Mouse (Mus musculus) heart, postnatal 14 days (tissue): ENCODE measurements around the gene Zfp119b. TPM values are rescaled to one million over a fixed set of nuclear protein-coding genes. Genes with fewer than 3 reads are reported as not detected.

Source experiments
- DNase-seq, 2 experiments: peaks; one replicate each; pipeline ENCODE4 v3.0.0; 2021 to 2022
- intact Hi-C: fragments of 180-260 bp; cut with DNase I; formaldehyde crosslinking; loops from one replicate; pipeline ENCODE4 v1.15.1; 2025
- long read RNA-seq, 2 experiments: library from polyadenylated mRNA; stranded (forward); transcript quantifications; one replicate each; pipeline ENCODE4 v2.0.0; 2021
- total RNA-seq, 2 experiments: library from RNA; stranded (reverse); gene quantifications; 2 replicates each; pipeline ENCODE4 v1.2.3; 2021

Gene Zfp119b
- total RNA-seq = 1 to 10 TPM; 3.3 to 4.1 TPM
- long read RNA-seq, experiment 1, transcript Zfp119b-201 (4 exons, 1,889 nt) = major isoform, 6 of 6 reads
- long read RNA-seq, experiment 1, partial matches to known transcripts = 0 of 6 reads
- long read RNA-seq, experiment 1, other reads (novel, unspliced or antisense) = 0 of 6 reads
- long read RNA-seq, experiment 2, transcript Zfp119b-201 (4 exons, 1,889 nt) = major isoform, 6 of 7 reads
- long read RNA-seq, experiment 2, partial matches to known transcripts = 1 of 7 reads
- long read RNA-seq, experiment 2, other reads (novel, unspliced or antisense) = 0 of 7 reads

- intact Hi-C loops = no loop called here
- no peak for DNase-seq
These were observed at the start of gene Zfp119b for GRCm38 (mm10) chr17:55949400-55949799. Gene Zfp119b, minus strand, starts transcription at chr17:55949500.

GRCm38 (mm10) chr17:55996007-55996406 lies 46.7 kb upstream of the Zfp119b start:
- peak in 1 of 2 experiments; percentile 38 for DNase-seq
- intact Hi-C loops = no loop called here

- intact Hi-C loops = no loop called here
- no peak for DNase-seq
These were observed 41.1 kb upstream of the Zfp119b start for GRCm38 (mm10) chr17:55990278-55990898.

- intact Hi-C loops = no loop called here
- peak; percentile 61 to 63 for DNase-seq
These were observed 37.0 kb upstream of the Zfp119b start, which contains the start of gene Fsd1 for GRCm38 (mm10) chr17:55986030-55986961. Gene Fsd1, plus strand, starts transcription at chr17:55986509.

GRCm38 (mm10) chr17:55977301-55977700 lies 28.0 kb upstream of the Zfp119b start:
- intact Hi-C loops = no loop called here

GRCm38 (mm10) chr17:55976255-55976862 lies 27.1 kb upstream of the Zfp119b start:
- intact Hi-C loops = loop anchor here (1.0 kb wide), 1 partner anchor 34 kb away; no protein-coding TSS in a partner anchor
- peak; percentile 83 to 89 for DNase-seq

More at GRCm38 (mm10) chr17:55977301-55977700, 28.0 kb upstream of the Zfp119b start:
- DNase-seq = no peak

- no peak for DNase-seq
- intact Hi-C loops = no loop called here
These were observed 22.2 kb upstream of the Zfp119b start for GRCm38 (mm10) chr17:55971453-55971852.

GRCm38 (mm10) chr17:55969966-55970891 lies 20.9 kb upstream of the Zfp119b start, which contains the start of gene Shd:
Gene Shd, plus strand, starts transcription at chr17:55970467.
- peak; percentile 46 to 54 for DNase-seq
- intact Hi-C loops = no loop called here

- intact Hi-C loops = no loop called here
- no peak for DNase-seq
These were observed 20.3 kb upstream of the Zfp119b start for GRCm38 (mm10) chr17:55969560-55969959.

GRCm38 (mm10) chr17:55968210-55968609 lies 18.9 kb upstream of the Zfp119b start:
- intact Hi-C loops = no loop called here
- peak; percentile 35 to 48 for DNase-seq

- intact Hi-C loops = no loop called here
- DNase-seq = no peak
These were observed 17.9 kb upstream of the Zfp119b start for GRCm38 (mm10) chr17:55967186-55967585.

GRCm38 (mm10) chr17:55964996-55965395 lies 15.7 kb upstream of the Zfp119b start:
- DNase-seq = no peak
- intact Hi-C loops = no loop called here

GRCm38 (mm10) chr17:55964496-55964895 lies 15.2 kb upstream of the Zfp119b start:
- intact Hi-C loops = no loop called here
- DNase-seq = no peak

- no peak for DNase-seq
- intact Hi-C loops = no loop called here
These were observed 13.9 kb upstream of the Zfp119b start for GRCm38 (mm10) chr17:55963171-55963570.

GRCm38 (mm10) chr17:55961631-55962030 lies 12.3 kb upstream of the Zfp119b start:
- no peak for DNase-seq
- intact Hi-C loops = no loop called here

GRCm38 (mm10) chr17:55960791-55961190 lies 11.5 kb upstream of the Zfp119b start:
- DNase-seq = no peak
- intact Hi-C loops = no loop called here

- intact Hi-C loops = loop anchor here (10.0 kb wide), 2 partner anchors 255 to 295 kb away; partner anchors contain the start of gene Fem1a
- no peak for DNase-seq
These were observed 10.8 kb upstream of the Zfp119b start for GRCm38 (mm10) chr17:55959946-55960740.
